Mouse (Mus musculus) left cerebral cortex, postnatal 36 days (tissue): ENCODE results near the gene Glyat. TPM values are rescaled to one million over a fixed set of nuclear protein-coding genes. Genes with fewer than 3 reads are reported as not detected.

Experiments
- DNase-seq, 2 experiments: peaks; one replicate each; pipeline ENCODE4 v3.0.0; 2021 to 2022; ENCODE audit warnings: low spot score in 2 of 2, mixed read lengths in 1 of 2
- intact Hi-C: fragments of 180-260 bp; cut with DNase I; formaldehyde crosslinking; loops from one replicate; pipeline ENCODE4 v1.15.1; 2025
- total RNA-seq, 2 experiments: library from RNA; stranded (reverse); gene quantifications; 2 replicates each; pipeline ENCODE4 v1.2.3; 2021

The Glyat gene
- total RNA-seq, 2 experiments from 2014 or later: not detected

- DNase-seq: no peak
- intact Hi-C loops: no loop called here
Measured at GRCm38 (mm10) chr19:12671051-12671450, 37.9 kb downstream of the Glyat start.

- intact Hi-C loops: no loop called here
- DNase-seq: no peak
Measured at GRCm38 (mm10) chr19:12677812-12678211, 44.7 kb downstream of the Glyat start, which contains the start of gene Olfr1443. Olfr1443 (plus strand) TSS chr19:12678112.

- no peak for DNase-seq
- intact Hi-C loops: no loop called here
Measured at GRCm38 (mm10) chr19:12684638-12685037, 51.5 kb downstream of the Glyat start.

- DNase-seq: no peak
- intact Hi-C loops: no loop called here
Measured at GRCm38 (mm10) chr19:12685231-12685630, 52.1 kb downstream of the Glyat start.

- no peak for DNase-seq
- intact Hi-C loops: no loop called here
Measured at GRCm38 (mm10) chr19:12695590-12695989, 62.5 kb downstream of the Glyat start, which contains the start of gene Keg1. Keg1 (plus strand) TSS chr19:12695786.

GRCm38 (mm10) chr19:12696221-12696620, 63.1 kb downstream of the Glyat start:
- DNase-seq: no peak
- intact Hi-C loops: no loop called here

Other genes starting within 250 kb of the Glyat start
- gene Olfr1440, start 246.0 kb upstream of the Glyat start, total RNA-seq: not detected
- not detected for gene Olfr1441, start 215.9 kb upstream of the Glyat start, total RNA-seq
- not detected for gene Pfpl, start 205.4 kb upstream of the Glyat start, total RNA-seq
- 1 to 10 TPM; 7.9 to 8.5 TPM for gene Mpeg1, start 172.5 kb upstream of the Glyat start, total RNA-seq
- gene Dtx4, start 131.9 kb upstream of the Glyat start, total RNA-seq: 10 to 100 TPM; 32.9 to 35.5 TPM
- gene Fam111a, start 87.6 kb upstream of the Glyat start, total RNA-seq: 1 to 10 TPM; 1.9 to 2.1 TPM
- gene Gm4952, start 33.3 kb upstream of the Glyat start, total RNA-seq: not detected
- not detected for gene Olfr1442, start 37.1 kb downstream of the Glyat start, total RNA-seq
- not detected for gene Olfr1443, start 44.8 kb downstream of the Glyat start, total RNA-seq
- gene Keg1, start 62.5 kb downstream of the Glyat start, total RNA-seq: not detected
- 1 to 10 TPM; 2.6 to 3.9 TPM for gene Cntf, start 132.3 kb downstream of the Glyat start, total RNA-seq
- gene Zfp91, start 162.8 kb downstream of the Glyat start, total RNA-seq: 10 to 100 TPM; 94.2 to 95.2 TPM
- gene Lpxn, start 162.9 kb downstream of the Glyat start, total RNA-seq: 1 to 10 TPM; 1.2 to 1.6 TPM
- gene Gm5244, start 213.4 kb downstream of the Glyat start, total RNA-seq: not detected
- gene Olfr1444, start 224.0 kb downstream of the Glyat start, total RNA-seq: not detected